Mouse (Mus musculus): Measurements from ENCODE around the gene Ctf1.

Ctf1 gene

DNA sequence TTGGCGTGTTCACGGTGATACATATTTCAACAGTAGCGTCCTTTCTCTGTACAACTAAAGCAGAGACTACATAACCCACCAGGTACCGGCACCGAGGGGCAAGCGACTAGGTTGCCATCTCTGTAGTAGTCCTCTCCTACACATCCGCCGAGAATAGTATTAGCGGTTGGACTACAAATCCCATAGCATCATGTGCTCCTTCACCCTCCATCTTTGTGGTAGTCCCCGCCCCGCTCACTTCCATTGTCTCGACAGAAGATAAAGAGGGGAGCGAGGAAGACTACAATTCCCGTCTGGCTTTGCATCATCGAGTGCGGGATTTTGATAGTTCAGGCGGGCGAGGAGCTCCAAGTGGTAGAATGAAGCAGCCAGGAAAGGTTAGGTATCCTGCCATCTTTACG, 32.7 kb downstream of the Ctf1 start:
- DNase-seq: peak; percentile 90 to 92

DNA sequence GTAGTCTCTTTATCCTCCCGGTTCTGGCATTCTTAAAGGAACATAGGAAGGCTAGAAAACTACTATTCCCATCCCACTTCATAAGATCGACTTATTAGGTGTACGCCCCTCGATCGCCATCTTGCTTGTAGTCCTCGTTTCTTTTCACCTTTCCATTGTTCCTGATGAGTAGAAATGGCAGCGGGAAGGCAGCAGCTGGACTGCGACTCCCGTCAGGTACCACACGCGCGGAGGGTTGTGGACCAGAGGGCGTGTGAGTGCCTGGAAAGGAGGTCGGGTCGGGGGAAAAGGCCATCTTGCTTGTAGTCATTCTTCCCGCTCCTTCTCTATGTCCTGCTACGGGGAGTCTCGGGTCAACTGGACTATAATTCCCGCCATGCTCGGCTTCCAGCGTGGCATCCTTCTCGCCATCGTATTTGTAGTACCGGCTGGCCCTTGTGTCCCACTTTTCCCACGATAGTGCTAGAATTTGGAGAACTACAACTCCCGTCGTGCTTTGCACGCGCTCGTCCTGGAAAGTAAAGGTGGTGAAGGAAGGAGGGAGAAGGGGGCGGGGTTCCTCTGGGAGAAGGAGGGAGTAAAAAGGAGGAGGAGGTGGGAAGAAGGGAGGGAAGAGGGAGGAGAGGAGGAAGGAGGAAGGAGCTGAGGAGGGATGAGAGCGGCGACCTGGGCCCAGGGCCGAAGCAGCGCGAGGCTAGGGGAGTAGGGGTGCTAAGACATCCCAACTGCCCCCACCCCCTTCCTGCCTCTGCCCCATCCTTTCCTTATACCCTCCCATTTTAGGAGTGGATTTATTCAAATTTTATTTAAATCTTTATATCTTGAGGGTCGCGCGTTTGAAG, 33.3 kb downstream of the Ctf1 start:
- DNase-seq: peak; percentile 94 to 97

DNA sequence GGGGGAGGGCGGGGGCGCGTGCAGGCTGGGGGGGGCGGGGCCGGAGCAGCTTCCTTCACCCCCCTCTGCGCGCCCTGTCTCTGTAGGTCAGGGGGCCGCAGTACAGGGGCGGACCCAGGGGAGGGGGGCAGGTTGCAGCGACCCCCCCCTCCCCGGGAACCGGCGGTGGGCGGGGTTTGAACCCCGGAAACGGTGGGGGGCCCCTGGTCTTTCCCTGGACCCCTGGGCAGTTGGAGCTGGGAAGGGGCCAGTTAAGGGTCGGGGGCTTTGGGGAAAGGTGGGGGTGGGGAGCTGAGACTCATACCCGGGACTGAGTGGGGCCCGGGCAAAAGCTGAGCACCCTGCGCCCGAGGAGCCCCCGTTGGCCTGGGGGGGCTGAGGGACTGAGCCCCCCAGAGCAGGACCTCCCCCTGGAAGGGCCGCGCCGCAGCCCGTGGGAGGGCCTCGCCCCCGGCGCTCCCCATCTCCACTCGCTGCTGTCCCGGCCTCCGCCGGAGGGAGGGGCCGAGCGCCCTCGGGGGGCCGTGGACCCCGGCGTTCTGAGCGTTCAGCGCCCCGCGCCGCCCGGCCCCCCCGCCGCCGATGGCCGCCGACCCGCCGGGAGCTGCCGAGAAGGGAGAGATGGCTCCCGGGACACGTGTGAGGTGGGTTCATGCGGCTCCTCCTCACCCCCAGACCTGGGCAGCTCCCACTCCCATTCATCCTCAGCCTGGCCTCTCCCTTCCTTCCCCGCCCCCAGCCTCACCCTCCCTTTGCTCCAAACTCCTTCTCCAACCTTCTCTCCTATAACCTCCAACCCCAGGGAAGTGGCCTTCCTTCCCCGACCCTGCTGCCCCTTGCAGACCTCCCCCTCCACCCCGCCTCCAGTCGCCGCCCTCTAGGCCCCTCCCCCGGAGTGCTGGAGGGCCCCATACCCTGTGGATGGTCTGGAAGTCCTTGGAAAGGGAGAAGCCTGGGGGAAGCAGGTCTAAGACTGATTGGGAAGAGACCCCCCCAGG, 34.3 kb downstream of the Ctf1 start:
- peak; percentile 48 to 77 for DNase-seq

DNA sequence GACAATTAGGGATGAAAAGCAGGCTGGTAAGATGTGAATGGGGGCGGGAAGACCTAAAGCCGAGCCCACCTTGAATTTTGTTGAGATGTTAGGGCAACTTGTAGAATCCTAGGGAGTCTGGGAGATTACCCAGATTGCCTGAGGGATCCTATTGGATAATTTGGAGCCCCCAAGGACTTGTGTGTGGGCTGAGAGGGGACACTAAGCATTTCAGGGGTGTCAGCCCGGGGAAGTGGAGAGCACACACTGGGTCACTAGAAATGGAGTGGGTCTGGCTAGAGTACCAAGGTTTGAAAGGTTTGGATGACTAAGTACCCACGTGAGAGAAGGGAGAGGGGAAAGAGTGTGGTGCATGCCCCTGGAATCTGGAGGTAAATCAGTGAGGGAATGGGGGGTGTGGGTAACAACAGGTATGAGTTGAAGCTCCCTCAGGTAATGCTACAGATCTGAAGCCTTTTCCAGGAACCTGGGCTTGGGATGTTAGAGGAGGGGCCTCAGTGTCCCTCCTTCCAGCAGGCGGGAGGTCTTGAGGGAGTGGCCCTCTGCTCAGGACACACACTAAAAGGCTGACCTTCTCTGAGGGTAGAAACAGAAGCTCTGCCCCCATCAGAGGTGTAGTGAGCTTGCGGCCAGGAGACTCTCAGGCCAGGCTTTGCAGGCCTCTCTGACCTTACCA, 35.2 kb downstream of the Ctf1 start:
- DNase-seq: no peak

DNA sequence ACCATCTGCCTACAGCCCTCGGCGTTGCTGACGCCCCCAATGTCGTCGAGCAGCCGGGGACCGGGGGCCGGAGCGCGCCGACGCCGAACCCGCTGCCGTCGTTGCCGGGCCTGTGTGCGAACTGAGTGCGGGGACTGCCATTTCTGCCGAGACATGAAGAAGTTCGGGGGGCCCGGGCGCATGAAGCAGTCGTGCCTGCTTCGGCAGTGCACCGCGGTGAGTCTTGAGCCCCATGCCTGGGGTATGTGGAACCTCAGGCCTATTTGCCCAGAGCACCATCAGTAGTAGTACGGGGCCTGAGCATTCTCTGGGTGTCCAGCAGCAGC, 35.7 kb downstream of the Ctf1 start:
- peak in 1 of 2 experiments; percentile 39 for DNase-seq

DNA sequence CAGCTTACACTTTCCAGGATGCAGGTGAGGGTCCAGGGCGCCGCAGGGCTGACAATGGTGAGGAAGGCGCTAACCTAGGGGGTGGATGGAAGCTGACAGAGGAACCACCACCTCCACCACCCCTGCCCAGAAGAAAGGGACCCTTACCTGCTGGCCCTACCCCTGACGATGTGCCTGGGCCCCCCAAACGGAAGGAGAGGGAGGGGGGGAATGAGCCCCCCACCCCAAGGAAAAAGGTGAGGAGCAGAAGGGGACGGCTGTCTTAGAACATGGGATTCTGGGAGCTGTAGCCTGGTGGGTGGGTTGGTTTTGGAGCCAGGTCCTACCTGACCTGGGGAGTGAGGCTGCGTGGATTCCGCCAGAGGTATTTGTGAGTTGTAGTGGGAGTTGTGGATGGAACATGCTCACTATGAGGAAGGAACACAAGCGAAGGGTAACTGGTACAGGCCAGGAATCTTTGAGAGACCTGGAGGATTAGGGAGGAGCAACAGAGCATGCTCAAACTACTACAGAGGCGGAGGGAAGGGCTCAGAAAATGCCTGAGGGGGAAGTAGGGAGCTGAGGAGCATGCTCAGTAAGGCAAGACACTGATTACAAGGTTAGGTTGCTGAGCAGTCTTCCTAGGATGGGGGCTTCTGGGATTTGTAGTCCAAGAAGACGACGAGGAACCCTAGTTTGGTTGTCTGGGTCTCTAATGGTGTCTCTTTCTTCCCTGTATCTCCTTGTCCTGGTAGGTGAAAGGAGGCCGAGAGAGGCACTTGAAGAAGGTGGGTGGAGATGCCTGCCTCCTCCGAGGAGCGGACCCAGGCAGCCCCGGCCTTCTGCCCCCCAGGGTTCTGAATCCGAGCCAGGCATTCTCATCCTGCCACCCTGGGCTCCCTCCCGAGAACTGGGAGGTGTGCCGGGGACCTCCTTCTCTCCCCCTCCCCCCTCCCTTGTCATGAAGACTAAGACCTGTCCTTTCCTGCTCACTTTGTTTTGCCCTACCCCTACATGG, 37.9 kb downstream of the Ctf1 start:
- DNase-seq: peak; percentile 52 to 64

DNA sequence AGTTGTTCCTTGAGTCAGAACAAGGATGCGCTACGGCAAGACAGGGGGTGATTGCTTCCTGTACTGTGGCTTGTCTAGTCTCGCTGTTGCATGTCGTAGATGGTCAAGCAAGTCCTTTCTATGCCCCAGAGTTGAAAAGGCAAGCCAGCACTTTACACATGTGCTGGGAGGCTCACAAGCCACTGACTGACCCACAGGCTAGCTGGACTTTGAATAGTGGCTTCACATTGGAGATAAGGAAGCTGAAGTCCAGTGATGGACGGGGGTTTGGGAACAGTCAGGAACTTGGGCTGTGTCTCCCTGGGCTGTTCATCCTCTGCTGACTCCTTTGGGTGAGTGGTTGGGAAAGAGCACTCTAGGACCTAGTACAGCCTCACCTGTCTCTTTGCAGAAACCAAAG, 39.1 kb downstream of the Ctf1 start:
- no peak for DNase-seq

DNA sequence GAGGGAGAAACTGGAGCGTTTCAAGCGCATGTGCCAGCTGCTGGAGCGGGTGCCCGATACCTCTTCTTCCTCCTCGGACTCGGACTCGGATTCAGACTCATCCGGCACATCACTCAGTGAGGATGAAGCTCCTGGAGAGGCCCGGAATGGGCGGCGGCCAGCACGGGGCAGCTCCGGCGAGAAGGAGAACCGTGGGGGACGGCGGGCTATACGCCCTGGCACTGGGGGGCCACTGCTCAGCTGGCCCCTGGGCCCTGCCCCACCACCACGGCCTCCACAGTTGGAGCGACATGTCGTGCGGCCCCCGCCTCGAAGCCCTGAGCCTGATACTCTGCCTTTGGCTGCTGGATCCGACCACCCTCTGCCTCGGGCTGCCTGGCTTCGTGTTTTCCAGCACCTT, 39.5 kb downstream of the Ctf1 start:
- peak in 1 of 2 experiments; percentile 33 for DNase-seq

DNA sequence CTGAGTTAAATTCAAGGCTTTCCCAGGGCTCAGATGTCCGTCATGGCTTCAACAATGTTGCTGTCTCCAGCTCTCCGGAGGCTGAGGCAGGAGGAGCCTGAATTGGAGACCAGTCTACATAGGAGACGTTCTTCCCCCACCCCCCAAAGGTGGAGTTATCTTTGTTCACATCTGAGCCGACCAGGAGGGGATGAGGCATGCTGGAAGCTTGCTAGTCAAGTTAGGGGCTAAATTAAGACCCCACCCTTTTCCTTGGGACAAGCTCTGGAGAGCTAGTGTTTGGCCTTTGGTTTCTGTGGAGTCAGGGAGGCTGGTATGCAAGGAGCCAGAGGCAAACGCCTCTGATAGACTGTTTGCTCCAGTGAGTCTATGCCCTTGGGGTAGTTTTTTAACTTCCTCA, 40.6 kb downstream of the Ctf1 start:
- no peak for DNase-seq

DNA sequence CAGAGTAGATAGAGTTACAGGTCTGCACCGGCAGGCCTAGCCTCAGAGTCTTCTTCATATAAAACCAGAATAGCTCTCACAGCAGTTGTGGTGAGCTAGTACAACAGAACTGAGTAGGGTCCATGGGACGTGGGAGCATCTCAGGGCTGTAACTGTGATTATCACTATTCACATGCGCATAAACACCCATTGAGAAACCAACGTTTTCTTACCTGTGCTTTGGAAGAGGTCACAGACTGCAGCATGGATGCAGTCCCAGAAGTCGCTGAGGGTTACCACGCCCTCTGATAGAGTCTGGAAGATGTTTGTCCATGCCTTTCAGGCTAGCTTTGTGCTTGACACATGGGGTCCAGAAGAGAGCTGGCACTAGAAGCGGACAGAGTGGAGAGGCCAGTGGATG, 41.2 kb downstream of the Ctf1 start:
- no peak for DNase-seq

DNA sequence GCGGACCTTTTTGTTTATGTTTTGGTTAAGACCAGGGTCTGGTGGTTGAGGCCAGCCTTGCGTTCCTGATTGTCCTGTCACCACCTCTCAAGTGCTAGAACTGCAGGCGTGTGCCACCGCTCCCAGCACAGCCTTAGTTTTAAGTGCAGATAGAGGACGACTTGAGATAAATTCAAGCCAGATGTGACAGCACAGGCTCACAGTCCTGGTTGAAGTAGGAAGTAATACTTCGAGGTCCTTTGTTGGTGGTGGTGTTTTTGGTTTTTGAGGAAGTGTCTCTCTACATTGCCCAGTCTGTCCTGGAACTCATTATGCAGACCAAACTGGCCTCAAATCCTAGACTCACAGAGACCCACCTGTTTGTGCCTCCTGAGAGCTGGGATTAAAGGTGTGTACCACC, 47.2 kb downstream of the Ctf1 start:
- no peak for DNase-seq

DNA sequence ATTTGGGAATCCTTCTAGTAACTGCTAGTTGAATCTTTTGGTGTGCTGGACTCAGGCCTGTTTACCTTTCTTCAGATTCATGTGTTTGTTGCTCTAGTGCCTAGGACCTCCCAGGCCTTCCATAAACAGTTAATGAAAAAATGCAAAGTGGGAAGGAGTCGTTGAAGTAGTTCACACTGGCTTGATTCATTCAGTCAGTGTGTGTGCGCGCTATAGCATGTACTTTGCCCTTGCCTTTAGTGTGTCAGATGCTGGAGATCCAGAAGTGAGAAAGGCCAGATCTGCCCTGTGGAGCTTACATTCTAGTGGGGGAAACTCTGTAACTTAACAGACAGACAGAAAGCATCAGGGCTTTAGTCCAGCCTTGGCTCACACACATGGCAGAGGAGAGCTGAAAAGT, 47.9 kb downstream of the Ctf1 start:
- no peak for DNase-seq

DNA sequence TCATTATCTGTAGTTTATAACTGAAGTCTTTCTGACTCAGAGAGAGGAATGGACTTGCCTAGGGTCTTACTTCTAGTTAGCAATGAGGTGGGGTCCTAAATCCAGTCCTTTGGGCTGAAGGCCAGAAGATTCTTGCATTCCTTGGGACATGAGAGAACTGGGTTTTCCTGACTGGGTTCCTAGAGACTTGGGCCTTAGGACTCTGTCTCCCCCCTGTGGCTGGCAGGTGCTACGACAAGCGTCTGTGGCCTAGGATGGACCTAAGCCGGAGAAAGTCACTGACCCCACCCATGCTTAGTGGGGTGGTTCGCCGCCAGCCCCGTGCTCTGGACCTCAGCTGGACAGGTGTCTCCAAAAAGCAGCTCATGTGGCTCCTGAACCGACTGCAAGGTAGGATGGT, 48.5 kb downstream of the Ctf1 start:
- peak; percentile 79 to 86 for DNase-seq

DNA sequence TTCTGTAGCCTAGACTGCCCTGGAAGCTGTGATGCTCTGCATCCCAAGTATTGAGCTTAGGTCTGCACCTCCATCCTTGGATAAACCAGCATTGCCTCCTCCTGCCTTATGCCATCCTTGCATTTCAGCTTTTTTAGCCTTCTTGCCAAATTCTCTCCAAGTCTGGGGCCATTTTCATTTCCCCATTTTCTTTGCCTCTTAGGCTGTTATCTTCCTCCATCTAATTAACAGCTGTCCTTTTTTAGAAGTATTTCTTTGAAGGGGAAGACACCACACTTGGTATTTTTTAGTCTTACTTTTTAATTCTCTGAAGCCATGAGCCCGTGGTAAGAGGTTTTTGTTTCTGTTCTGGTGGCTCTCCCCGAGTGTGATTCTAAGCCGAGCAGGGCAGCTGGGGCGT, 51.1 kb downstream of the Ctf1 start:
- no peak for DNase-seq

DNA sequence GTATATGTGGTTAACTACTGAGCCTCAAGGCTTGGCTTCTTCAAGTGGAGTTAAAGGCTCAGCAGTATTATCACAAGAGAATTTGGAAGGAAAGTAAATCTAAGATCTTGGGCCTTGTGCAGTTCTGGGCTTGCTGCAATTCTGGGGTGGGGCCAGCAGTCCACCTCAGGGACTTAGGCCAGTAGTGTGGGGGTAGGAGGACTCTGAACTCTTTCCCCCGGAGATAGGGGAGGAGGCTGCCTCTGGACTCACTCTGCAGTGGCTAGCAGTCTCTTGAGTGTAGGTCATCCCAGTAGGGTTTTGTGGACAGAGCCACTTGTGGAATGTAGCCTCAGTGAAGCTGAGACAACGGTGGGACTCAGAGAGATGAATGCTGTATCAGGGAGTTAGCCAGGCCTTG, 53.2 kb downstream of the Ctf1 start:
- DNase-seq: no peak

DNA sequence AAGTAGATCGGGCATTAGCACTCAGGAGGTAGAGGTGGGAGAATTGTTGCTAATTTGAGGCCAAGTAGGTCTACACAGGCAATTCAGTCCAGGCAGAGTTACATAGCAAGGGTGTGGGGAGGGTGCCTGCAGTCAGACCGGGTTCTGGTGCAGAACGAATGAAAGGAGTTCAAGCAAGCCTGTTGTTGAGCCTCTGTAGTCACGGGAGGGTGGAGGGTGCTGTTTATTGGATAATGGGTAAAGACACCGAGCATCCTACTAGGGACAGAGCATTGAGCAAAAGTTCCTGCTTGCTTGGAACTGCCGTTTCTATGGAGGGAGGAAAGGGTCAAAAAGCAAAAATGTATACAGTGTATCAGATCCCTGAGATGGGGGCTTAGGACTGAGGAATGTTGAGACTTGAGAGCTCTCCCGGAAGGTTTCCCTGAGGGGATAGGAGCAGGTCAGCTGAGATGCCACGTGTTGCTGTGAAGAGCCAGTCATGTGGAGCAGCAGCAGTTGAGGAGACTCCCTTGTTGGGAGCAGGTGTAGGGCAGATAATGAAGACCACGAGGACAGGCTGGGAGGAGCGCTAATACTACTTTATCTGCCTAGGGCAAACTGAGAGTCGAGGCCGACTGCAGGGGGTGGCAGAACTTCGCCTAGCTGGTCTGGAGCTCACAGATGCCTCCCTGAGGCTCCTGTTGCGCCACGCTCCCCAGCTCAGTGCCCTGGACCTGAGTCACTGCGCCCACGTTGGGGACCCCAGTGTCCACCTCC, 54.5 kb downstream of the Ctf1 start:
- peak in 1 of 2 experiments; percentile 27 for DNase-seq
